Mouse (Mus musculus): ENCODE measurements around the gene Nr2c2ap.

Gene Nr2c2ap

DNA sequence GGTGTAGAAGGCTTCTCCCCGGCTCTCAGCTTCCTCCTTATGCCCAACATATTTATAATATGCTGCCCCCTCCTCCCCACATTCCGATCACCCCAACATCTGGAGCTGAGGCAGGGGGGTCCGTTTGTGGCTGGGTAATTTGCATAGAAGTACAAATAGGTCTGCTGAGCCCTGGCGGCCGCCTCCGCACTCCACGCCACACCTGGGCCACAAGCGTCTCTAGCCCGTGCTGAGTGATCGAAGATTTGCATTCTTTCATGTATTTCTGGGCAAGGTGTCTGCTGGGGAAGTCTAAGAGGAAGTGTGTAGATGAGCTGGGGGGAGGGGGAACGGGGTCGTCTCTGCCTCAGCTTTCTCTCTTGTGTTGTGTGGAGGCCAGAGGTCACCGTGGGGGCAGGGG lies 28.9 kb downstream of the Nr2c2ap start:
- DNase-seq (ENCODE audit: low read depth, low spot score) = peak; percentile 58

DNA sequence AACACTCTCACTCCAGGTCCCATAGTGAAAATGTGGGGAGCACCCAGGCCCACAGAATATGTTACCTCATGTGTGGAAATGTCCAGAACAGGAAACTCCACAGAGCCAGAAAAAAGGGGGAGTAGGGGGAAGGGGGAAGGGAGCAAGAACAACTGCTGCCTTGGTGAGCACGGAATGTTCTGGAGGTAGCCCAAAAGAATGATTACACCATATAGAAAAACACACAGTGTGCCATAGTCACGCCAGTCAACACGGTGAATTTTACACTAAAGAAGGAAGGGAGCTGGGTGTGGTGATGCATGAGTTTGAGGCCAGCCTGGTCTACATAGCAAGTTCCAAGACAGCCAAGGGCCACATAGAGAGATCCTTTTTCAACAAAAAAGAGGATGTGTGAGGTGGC lies 32.2 kb downstream of the Nr2c2ap start:
- no peak for DNase-seq (ENCODE audit: low read depth, low spot score)

DNA sequence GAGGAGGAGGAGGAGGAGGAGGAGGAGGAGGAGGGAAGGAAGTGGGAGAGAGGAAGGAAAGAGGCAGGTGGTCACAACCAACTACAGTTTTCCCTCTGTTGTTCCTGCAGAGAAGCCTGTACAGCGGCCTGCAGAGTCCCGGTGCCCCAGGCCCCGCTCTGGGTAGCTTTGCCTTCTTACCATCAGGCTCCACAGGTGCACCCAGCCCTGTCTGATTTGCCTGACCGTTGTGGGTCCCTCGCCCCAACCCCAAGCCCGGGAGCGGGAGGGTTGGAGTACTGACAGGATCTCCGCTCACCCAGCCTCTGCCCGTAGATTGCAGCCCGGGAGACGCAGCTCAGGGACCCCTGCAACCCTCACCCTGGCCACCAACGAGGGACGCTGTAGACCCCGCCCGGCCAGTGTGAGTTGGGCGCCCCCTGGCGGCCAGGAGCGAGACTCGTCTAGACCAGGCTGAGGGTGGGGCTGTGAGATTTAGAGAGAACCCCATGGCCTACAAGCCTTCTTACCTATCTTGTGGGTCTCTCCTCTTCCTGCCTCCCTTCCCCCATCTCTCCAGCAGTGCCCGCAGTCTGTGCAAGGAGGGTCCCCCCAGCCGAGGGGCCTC lies 35.5 kb downstream of the Nr2c2ap start:
- DNase-seq (ENCODE audit: low read depth, low spot score) = peak; percentile 87

DNA sequence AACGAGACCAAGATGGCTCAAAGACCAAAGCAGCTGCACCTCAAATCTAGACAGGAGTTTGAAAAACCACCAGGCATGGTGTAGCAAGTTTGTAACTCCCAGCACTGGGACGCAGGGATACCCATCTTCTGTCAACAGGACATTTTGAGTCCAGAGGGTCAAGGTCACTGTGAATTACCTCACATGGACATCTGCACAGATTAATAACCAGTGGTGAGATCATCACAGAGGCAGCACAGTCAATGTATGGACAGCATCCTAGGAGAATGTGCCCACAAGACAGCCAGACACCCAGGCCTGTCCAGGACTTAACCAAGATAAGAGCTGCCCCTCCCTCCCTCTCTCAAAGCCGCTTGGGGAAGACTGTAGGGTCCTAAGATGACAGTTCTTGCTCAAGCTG lies 39.0 kb downstream of the Nr2c2ap start:
- DNase-seq (ENCODE audit: low read depth, low spot score) = no peak

DNA sequence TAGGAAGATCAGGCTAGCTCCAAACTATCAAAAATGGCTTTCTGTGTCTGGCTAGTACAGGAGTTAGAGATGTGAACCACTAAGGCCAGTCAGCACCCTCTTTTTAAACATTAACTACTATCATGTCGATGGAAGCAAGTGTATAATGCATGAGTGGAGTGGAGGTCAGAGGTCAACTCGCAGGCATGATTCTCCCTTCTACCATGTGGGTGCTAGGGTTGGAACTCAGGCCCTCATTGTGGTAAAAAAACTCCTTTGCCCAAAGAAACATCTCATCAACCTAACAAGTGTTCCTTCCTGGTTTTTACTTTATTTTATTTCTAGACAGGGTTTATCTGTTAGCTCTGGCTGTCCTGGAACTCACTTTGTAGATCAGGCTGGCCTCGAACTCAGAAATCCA lies 39.6 kb downstream of the Nr2c2ap start:
- no peak for DNase-seq (ENCODE audit: low read depth, low spot score)

DNA sequence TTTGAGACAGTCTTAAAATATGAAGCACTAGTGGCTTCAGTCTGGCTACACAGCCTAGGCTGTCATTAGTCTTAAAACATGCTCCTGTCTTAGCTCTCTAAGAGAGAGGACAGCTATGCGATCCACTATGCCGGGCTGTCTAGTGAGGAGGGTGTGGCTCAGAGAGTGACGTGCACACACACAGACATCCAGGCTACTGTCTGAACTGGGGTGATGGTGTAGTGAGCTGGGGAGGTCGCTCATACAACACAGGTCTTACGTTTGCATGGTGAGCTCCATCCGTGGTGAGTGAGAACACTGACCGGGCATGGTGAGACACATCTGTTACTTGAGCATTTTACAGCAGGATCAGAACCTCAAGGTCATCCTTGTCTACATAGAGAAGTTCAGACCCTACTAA lies 40.1 kb downstream of the Nr2c2ap start:
- DNase-seq (ENCODE audit: low read depth, low spot score) = no peak

DNA sequence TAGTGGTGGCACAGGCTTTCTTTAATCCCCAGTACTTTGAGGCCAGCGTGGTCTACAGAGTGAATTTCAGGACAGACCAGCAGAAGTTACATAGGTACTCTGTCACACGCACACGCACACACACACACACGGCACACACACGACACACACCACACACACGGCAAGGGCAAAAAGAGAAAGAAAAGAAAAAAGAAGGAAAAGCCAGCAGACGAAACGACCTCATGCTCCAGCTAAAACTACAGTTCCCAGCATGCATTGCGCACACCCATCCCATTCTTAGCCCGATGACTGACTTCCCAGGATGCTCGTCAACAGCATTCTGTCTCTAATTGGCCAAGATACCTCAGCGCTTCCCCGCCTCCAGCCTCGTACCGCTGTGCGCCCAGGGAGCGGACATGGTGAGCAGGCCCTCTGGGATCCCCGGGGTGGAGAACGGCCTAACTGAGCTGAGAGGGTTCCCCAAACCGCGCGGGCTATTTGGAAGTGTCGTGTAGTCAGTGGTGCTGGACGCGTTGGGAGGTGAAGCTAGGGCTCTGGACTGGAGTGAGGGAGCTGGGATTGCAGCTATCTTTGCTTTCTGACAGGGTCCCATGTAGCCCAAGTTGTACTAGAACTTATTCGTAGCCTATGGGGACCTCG lies 41.0 kb downstream of the Nr2c2ap start, which contains the start of gene Tmem161a:
Gene Tmem161a (plus strand): TSS at position 314 of the 639 bp plus-strand sequence.
- peak; percentile 94 for DNase-seq (ENCODE audit: low read depth, low spot score)

DNA sequence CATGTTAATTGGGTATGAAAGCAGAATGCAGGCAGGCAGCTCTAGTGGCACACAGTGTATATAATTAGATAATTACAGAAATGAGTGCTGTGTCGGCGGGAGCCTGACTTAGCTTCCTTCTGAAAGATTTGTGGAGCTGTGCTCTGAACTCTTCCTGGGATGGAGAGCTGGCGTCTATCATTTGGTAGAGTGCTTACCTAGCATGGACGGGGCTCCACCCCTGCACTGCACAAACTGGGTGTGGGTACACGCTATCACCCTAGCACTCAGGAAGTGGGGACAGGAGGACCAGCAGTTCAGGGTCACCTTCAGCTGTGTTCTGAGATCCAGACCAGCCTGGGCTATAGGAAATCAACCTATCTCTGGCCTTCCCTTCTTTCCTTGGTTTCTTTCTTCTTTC lies 42.2 kb downstream of the Nr2c2ap start:
- DNase-seq (ENCODE audit: low read depth, low spot score) = no peak

DNA sequence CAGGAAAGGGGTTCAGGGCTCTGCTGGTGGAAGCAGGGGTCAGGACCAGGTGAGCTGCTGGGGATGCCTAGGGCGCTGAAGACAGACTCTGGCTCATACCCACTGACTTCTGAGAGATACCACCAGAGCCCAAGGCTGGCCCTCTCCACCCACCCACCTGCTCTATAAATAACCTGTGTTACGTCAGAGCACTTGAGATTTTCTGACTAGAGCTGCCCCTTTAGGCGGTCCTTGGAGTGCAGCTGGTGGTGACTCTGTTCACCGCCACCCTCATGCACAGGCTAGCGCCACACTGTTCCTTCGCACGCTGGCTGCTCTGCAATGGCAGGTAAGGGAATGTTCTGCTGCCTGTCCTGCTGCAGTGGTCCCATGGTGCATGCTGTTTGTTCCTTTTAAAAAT lies 42.9 kb downstream of the Nr2c2ap start:
- DNase-seq (ENCODE audit: low read depth, low spot score) = no peak

DNA sequence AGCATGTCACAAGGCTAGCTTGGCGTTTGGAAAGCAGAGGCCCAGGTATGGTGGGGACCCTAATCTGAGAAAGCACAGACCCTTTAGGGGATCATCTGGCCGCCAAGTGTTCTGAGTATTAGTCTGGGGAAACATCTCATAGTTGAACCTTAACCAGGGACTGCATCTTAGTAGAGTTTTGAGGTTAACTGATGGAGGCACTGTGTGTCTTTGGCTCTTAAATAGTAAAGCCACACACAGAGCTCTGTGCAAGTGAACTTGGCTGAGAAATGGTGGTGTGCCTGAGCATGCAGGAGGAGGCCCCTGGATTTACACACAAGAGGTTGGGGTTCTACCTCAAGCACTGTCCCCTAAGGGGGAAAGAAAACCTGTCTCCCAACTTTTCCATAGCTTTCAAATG lies 47.1 kb downstream of the Nr2c2ap start:
- DNase-seq (ENCODE audit: low read depth, low spot score) = no peak

DNA sequence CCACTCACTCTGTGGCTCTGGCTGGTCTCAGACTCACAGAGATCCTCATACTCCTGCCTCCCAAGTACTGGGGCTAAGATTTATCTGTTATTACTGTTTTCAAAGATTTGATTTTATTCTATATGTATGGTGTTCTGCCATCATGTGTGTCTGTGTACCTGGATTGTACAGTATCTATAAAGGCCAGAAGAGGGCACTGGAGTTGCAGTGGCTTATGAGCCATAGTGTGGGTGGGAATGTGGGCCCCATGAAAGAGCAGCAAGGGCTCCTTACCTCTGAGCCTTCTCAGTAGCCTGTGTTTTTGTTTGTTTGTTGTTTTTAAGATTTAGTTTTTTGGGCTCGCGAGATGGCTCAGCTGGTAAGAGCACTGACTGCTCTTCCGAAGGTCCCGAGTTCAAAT lies 47.9 kb downstream of the Nr2c2ap start:
- DNase-seq (ENCODE audit: low read depth, low spot score) = peak; percentile 42

DNA sequence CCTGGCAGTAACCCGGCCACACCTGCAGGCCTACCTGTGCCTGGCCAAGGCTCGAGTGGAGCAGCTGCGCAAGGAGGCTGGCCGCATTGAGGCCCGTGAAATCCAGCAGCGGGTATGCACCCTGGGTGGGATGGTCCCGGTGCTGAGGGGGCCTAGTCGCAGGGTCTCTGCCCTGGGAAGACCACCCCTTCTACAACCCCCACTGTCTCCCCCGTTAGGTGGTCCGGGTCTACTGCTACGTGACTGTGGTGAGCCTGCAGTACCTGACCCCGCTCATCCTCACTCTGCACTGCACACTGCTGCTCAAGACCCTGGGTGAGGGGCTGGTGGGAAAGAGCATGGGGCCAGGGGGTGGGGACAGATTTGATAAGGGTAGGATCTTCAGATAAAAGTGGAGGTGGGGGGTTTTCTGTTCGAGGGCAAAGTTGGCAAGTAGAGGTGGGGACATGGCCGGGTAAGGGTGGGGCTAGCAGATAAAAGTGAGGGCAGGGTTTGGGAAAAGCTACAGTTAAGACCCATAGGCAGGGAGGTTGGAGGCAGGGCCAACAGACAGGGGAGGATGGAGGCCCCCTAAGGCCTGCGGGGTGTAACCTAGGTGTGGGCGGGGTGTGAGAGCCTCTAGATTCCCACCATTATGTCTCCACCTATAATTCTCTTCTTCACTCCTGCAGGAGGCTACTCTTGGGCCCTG lies 50.2 kb downstream of the Nr2c2ap start:
- no peak for DNase-seq (ENCODE audit: low read depth, low spot score)

DNA sequence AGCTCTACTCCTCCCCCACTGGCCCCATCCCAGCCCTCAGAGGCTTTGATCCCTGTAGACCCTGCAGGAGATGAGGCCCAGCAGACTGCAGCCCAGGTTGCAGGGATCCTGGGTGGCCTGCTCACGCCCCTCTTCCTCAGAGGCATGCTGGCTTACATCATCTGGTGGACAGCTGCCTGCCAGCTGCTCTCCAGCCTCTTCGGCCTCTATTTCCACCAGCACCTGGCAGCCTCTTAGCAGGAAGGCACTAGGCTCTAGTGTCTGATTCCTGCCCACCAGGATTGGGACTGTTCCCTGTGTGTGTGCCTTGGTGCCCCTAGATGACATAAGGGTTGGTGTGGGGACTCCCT lies 50.7 kb downstream of the Nr2c2ap start:
- no peak for DNase-seq (ENCODE audit: low read depth, low spot score)

DNA sequence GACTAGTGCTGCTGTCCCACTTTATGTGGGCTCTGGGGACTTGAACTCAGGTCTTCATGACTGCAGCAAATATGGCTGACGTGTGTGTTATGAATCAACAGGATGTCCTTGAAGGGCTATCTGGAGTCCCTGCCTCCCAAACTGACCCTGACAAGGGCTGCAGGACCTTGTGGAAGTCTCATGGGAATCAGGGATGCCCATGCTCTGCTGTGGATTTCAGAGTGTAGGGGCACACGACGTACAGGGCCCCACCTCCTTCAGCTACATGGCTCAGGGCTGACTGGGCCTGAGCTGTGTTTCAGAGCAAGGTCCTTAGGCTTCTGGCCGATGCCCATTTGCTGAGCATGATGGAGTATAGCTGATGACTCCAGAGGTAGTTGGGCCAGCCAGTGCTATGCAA lies 52.1 kb downstream of the Nr2c2ap start:
- DNase-seq (ENCODE audit: low read depth, low spot score) = no peak

Measured in CD4-positive, CD25-positive, alpha-beta regulatory T cell, adult 2 months (primary cell).